Mouse (Mus musculus) thymus, postnatal 25 days (tissue): ENCODE data around the gene Son.
A peak's percentile ranks its signal among the peaks of the same experiment; 100 is the strongest.

Experiments
- DNase-seq: peaks from one replicate; pipeline ENCODE4 v3.0.0; 2022

Gene Son

GRCm38 (mm10) chr16:91647461-91648219 lies at the start of gene Son:
Gene Son, plus strand, starts transcription at chr16:91647506.
- DNase-seq, result peak; percentile 94

- DNase-seq, result peak; percentile 100
Observed at GRCm38 (mm10) chr16:91597672-91598010, 49.7 kb upstream of the Son start, which contains the start of gene Tmem50b. Gene Tmem50b, minus strand, starts transcription at chr16:91597800.

- no peak for DNase-seq
Observed at GRCm38 (mm10) chr16:91599242-91599641, 48.1 kb upstream of the Son start.

- no peak for DNase-seq
Observed at GRCm38 (mm10) chr16:91601081-91601480, 46.2 kb upstream of the Son start.

- DNase-seq, result no peak
Observed at GRCm38 (mm10) chr16:91601693-91602092, 45.6 kb upstream of the Son start.

GRCm38 (mm10) chr16:91605156-91605555 lies 42.1 kb upstream of the Son start:
- DNase-seq, result no peak

- no peak for DNase-seq
Observed at GRCm38 (mm10) chr16:91606958-91607357, 40.3 kb upstream of the Son start.

- no peak for DNase-seq
Observed at GRCm38 (mm10) chr16:91609501-91610245, 37.6 kb upstream of the Son start.

- no peak for DNase-seq
Observed at GRCm38 (mm10) chr16:91611248-91611647, 36.1 kb upstream of the Son start.

- DNase-seq, result no peak
Observed at GRCm38 (mm10) chr16:91612525-91612924, 34.8 kb upstream of the Son start.

- DNase-seq, result no peak
Observed at GRCm38 (mm10) chr16:91614552-91614951, 32.8 kb upstream of the Son start.

- peak; percentile 83 for DNase-seq
Observed at GRCm38 (mm10) chr16:91618511-91619501, 28.5 kb upstream of the Son start, which contains the start of gene Dnajc28. Gene Dnajc28, minus strand, starts transcription at chr16:91619026.

- DNase-seq, result no peak
Observed at GRCm38 (mm10) chr16:91620185-91620584, 27.1 kb upstream of the Son start.

GRCm38 (mm10) chr16:91620991-91621390 lies 26.3 kb upstream of the Son start:
- DNase-seq, result no peak

- no peak for DNase-seq
Observed at GRCm38 (mm10) chr16:91623074-91623473, 24.2 kb upstream of the Son start.

GRCm38 (mm10) chr16:91627831-91628230 lies 19.5 kb upstream of the Son start:
- DNase-seq, result no peak

- DNase-seq, result no peak
Observed at GRCm38 (mm10) chr16:91628673-91629072, 18.6 kb upstream of the Son start.

GRCm38 (mm10) chr16:91629749-91630148 lies 17.6 kb upstream of the Son start:
- no peak for DNase-seq

GRCm38 (mm10) chr16:91630584-91630983 lies 16.7 kb upstream of the Son start:
- DNase-seq, result no peak

- no peak for DNase-seq
Observed at GRCm38 (mm10) chr16:91632439-91632838, 14.9 kb upstream of the Son start.

GRCm38 (mm10) chr16:91632940-91633339 lies 14.4 kb upstream of the Son start:
- no peak for DNase-seq

- no peak for DNase-seq
Observed at GRCm38 (mm10) chr16:91633641-91634040, 13.7 kb upstream of the Son start.

GRCm38 (mm10) chr16:91639161-91639560 lies 8.1 kb upstream of the Son start:
- no peak for DNase-seq
